Mouse (Mus musculus) heart, embryonic 12.5 days (tissue): ENCODE results near the gene Wnk4. TPM values are rescaled to one million over a fixed set of nuclear protein-coding genes. Genes with fewer than 3 reads are reported as not detected.

ENCODE experiments used
- ATAC-seq: fragments of 200-750 bp; cut with Nextera tagmentation; 2 replicates; pipeline ENCODE4 v1.8.0; 2017; ENCODE audit warnings: moderate TSS enrichment, moderate library complexity; ENCODE audit not compliant: insufficient number of reproducible peaks, low FRiP score
- H3K27ac ChIP-seq: fragments of 300-500 bp; sonication (generic); 2 replicates; pipeline ENCODE4 v1.5.1; 2016; ENCODE audit warnings: mild to moderate bottlenecking, moderate library complexity; ENCODE audit not compliant: poor library complexity, severe bottlenecking
- H3K27me3 ChIP-seq: fragments of 300-500 bp; sonication (generic); replicated peaks from 2 replicates; pipeline ENCODE4 v1.6.1; 2016; ENCODE audit warnings: mild to moderate bottlenecking, moderate library complexity
- H3K36me3 ChIP-seq: fragments of 300-500 bp; sonication (generic); 2 replicates; pipeline ENCODE4 v1.6.1; 2016; ENCODE audit warnings: mild to moderate bottlenecking, moderate library complexity
- H3K4me1 ChIP-seq: fragments of 300-500 bp; sonication (generic); replicated peaks from 2 replicates; pipeline ENCODE4 v1.6.1; 2016; ENCODE audit warnings: mild to moderate bottlenecking
- H3K4me2 ChIP-seq: fragments of 300-500 bp; sonication (generic); 2 replicates; pipeline ENCODE4 v1.6.1; 2016; ENCODE audit warnings: mild to moderate bottlenecking, moderate library complexity
- H3K4me3 ChIP-seq: fragments of 300-500 bp; sonication (generic); 2 replicates; pipeline ENCODE4 v1.5.1; 2016; ENCODE audit warnings: mild to moderate bottlenecking
- H3K9ac ChIP-seq: fragments of 300-500 bp; sonication (generic); 2 replicates; pipeline ENCODE4 v1.6.1; 2016; ENCODE audit warnings: mild to moderate bottlenecking, moderate library complexity
- H3K9me3 ChIP-seq: fragments of 300-500 bp; sonication (generic); replicated peaks from 2 replicates; pipeline ENCODE4 v1.6.1; 2016; ENCODE audit warnings: mild to moderate bottlenecking, moderate library complexity
- WGBS: fragments of 180-500 bp; shearing (Covaris S2); methylation state at CpG from one replicate; pipeline ENCODE4 v1.1.7; 2016; 5-methylcytosine and 5-hydroxymethylcytosine counted together
- polyA plus RNA-seq: library from polyadenylated mRNA; unstranded; fragments of >200 nt; fragmentation: Nextera tagmentation; extraction: Ambion mirVana; gene quantifications from 2 replicates; pipeline ENCODE4 v1.2.1, GENCODE M21; 2016

The Wnk4 gene
- polyA plus RNA-seq, 1 experiment from 2014 or later, result 14.0 TPM

- Histone ChIP-seq H3K9me3 (no peaks in the 10 kb centered on the region), H3K4me3 (peak overlapping the region; percentile 64), H3K4me2 (peak overlapping the region; percentile 87), H3K36me3 (peaks cover 17% of the 10 kb centered on the region), H3K4me1 (peaks cover 77% of the 10 kb centered on the region), H3K27me3 (peaks cover 30% of the 10 kb centered on the region), H3K9ac (peak overlapping the region; percentile 89), H3K27ac (peak overlapping the region; percentile 88)
- ATAC-seq, result no peak
- under 1% methylated on average over 30 of the region's 30 CpGs for WGBS
Observed at GRCm38 (mm10) chr11:101260826-101261380, 536 bp downstream of the Wnk4 start.

GRCm38 (mm10) chr11:101262272-101262967 is 2.1 kb downstream of the Wnk4 start:
- H3K4me2 ChIP-seq, result peak overlapping the region; percentile 87
- H3K27ac ChIP-seq, result no peak overlapping the region
- H3K9me3 ChIP-seq, result no peaks in the 10 kb centered on the region
- peak overlapping the region; percentile 64 for H3K4me3 ChIP-seq
- peaks cover 38% of the 10 kb centered on the region for H3K27me3 ChIP-seq
- H3K36me3 ChIP-seq, result peaks cover 8% of the 10 kb centered on the region
- H3K9ac ChIP-seq, result peak overlapping the region; percentile 89
- no peak for ATAC-seq
- 4% methylated on average over 24 of the region's 24 CpGs for WGBS
- peaks cover 69% of the 10 kb centered on the region for H3K4me1 ChIP-seq

- Histone ChIP-seq H3K9me3 (no peaks in the 10 kb centered on the region), H3K4me2 (peak overlapping the region; percentile 87), H3K4me3 (peak overlapping the region; percentile 64), H3K27ac (no peak overlapping the region), H3K4me1 (peaks cover 62% of the 10 kb centered on the region), H3K27me3 (peaks cover 42% of the 10 kb centered on the region), H3K9ac (peak overlapping the region; percentile 42; the same call in 1 of the 2 replicates), H3K36me3 (peaks cover 2% of the 10 kb centered on the region; the same call in 1 of the 2 replicates)
- WGBS, result 12% methylated on average over 32 of the region's 32 CpGs
- no peak for ATAC-seq
Observed at GRCm38 (mm10) chr11:101263138-101263988, 3.0 kb downstream of the Wnk4 start.

- H3K27me3 ChIP-seq, result peaks cover 46% of the 10 kb centered on the region
- H3K9me3 ChIP-seq, result no peaks in the 10 kb centered on the region
- H3K4me2 ChIP-seq, result peak overlapping the region; percentile 87
- 0 out of 2 replicates have a peak overlapping the region, but pooled peaks have one; percentile 8 for H3K9ac ChIP-seq
- H3K4me1 ChIP-seq, result peaks cover 58% of the 10 kb centered on the region
- H3K27ac ChIP-seq, result no peak overlapping the region
- ATAC-seq, result no peak
- WGBS, result 40% methylated on average over 3 of the region's 3 CpGs
- peak overlapping the region; percentile 64; the same call in 1 of the 2 replicates for H3K4me3 ChIP-seq
- H3K36me3 ChIP-seq, result peaks cover 6% of the 10 kb centered on the region; the same call in 1 of the 2 replicates
Observed at GRCm38 (mm10) chr11:101263989-101264280, 3.6 kb downstream of the Wnk4 start.

- H3K9ac ChIP-seq, result peak overlapping the region; percentile 38
- no peaks in the 10 kb centered on the region for H3K9me3 ChIP-seq
- WGBS, result 12% methylated on average over 31 of the region's 31 CpGs
- H3K36me3 ChIP-seq, result peaks cover 6% of the 10 kb centered on the region; the same call in 1 of the 2 replicates
- peak overlapping the region; percentile 35 for H3K4me3 ChIP-seq
- H3K27me3 ChIP-seq, result peaks cover 46% of the 10 kb centered on the region
- no peak overlapping the region for H3K27ac ChIP-seq
- H3K4me2 ChIP-seq, result peak overlapping the region; percentile 64
- no peak for ATAC-seq
- H3K4me1 ChIP-seq, result peaks cover 58% of the 10 kb centered on the region
Observed at GRCm38 (mm10) chr11:101264954-101265471, 4.6 kb downstream of the Wnk4 start.

- no peak for ATAC-seq
- H3K4me2 ChIP-seq, result 0 out of 2 replicates have a peak overlapping the region, but pooled peaks have one; percentile 64
- no peak overlapping the region for H3K27ac ChIP-seq
- peaks cover 53% of the 10 kb centered on the region for H3K4me1 ChIP-seq
- no peak overlapping the region for H3K9ac ChIP-seq
- 39% methylated on average over 6 of the region's 6 CpGs for WGBS
- H3K4me3 ChIP-seq, result no peak overlapping the region
- H3K36me3 ChIP-seq, result peaks cover 6% of the 10 kb centered on the region; the same call in 1 of the 2 replicates
- no peaks in the 10 kb centered on the region for H3K9me3 ChIP-seq
- H3K27me3 ChIP-seq, result peaks cover 46% of the 10 kb centered on the region
Observed at GRCm38 (mm10) chr11:101265906-101266305, 5.5 kb downstream of the Wnk4 start.

- H3K27me3 ChIP-seq, result peaks cover 22% of the 10 kb centered on the region
- no peak overlapping the region for H3K27ac ChIP-seq
- no peak for ATAC-seq
- peaks cover 6% of the 10 kb centered on the region; the same call in 1 of the 2 replicates for H3K36me3 ChIP-seq
- H3K9me3 ChIP-seq, result no peaks in the 10 kb centered on the region
- H3K4me3 ChIP-seq, result no peak overlapping the region
- peaks cover 20% of the 10 kb centered on the region for H3K4me1 ChIP-seq
- H3K9ac ChIP-seq, result no peak overlapping the region; the same call in 1 of the 2 replicates
- WGBS, result 17% methylated on average over 10 of the region's 10 CpGs
- peak overlapping the region; percentile 38 for H3K4me2 ChIP-seq
Observed at GRCm38 (mm10) chr11:101269577-101270116, 9.3 kb downstream of the Wnk4 start.

- H3K36me3 ChIP-seq, result peaks cover 19% of the 10 kb centered on the region
- H3K27me3 ChIP-seq, result peaks cover 7% of the 10 kb centered on the region; the same call in 1 of the 2 replicates
- H3K9ac ChIP-seq, result no peak overlapping the region
- peaks cover 28% of the 10 kb centered on the region for H3K4me1 ChIP-seq
- no peak overlapping the region for H3K27ac ChIP-seq
- H3K4me3 ChIP-seq, result no peak overlapping the region
- no peaks in the 10 kb centered on the region for H3K9me3 ChIP-seq
- H3K4me2 ChIP-seq, result no peak overlapping the region
- no peak for ATAC-seq
- 89% methylated on average over 3 of the region's 3 CpGs for WGBS
Observed at GRCm38 (mm10) chr11:101272446-101272845, 12.1 kb downstream of the Wnk4 start.

GRCm38 (mm10) chr11:101275309-101275708 is 14.9 kb downstream of the Wnk4 start:
- ATAC-seq, result no peak
- H3K27ac ChIP-seq, result no peak overlapping the region

GRCm38 (mm10) chr11:101276319-101277070 is 16.1 kb downstream of the Wnk4 start:
- H3K36me3 ChIP-seq, result peaks cover 14% of the 10 kb centered on the region
- H3K4me1 ChIP-seq, result peaks cover 28% of the 10 kb centered on the region
- H3K4me2 ChIP-seq, result peak overlapping the region; percentile 87
- WGBS, result 29% methylated on average over 27 of the region's 27 CpGs
- H3K27me3 ChIP-seq, result 0 out of 2 replicates have a peak, but pooled peaks cover 9% of the 10 kb centered on the region
- no peaks in the 10 kb centered on the region for H3K9me3 ChIP-seq
- H3K4me3 ChIP-seq, result peak overlapping the region; percentile 10; the same call in 1 of the 2 replicates
- 0 out of 2 replicates have a peak overlapping the region, but pooled peaks have one; percentile 43 for H3K9ac ChIP-seq
- ATAC-seq, result no peak
- H3K27ac ChIP-seq, result no peak overlapping the region

More at GRCm38 (mm10) chr11:101275309-101275708, 14.9 kb downstream of the Wnk4 start:
- Histone ChIP-seq H3K4me1 (peaks cover 28% of the 10 kb centered on the region), H3K27me3 (0 out of 2 replicates have a peak, but pooled peaks cover 7% of the 10 kb centered on the region), H3K36me3 (peaks cover 14% of the 10 kb centered on the region), H3K9me3 (no peaks in the 10 kb centered on the region), H3K4me2 (no peak overlapping the region), H3K4me3 (no peak overlapping the region), H3K9ac (no peak overlapping the region)
- WGBS, result 73% methylated on average over 4 of the region's 4 CpGs
